Mouse (Mus musculus): ENCODE data around the gene A830031A19Rik.

- TF ChIP-seq CTCF (conservative IDR thresholded peaks at IDR 0.05; ENCODE audit: low read length), result no peak
- TF ChIP-seq POU5F1 (IDR thresholded peaks at IDR 0.05; ENCODE audit: borderline replicate concordance, low read length), result no peak
- no peak for TF ChIP-seq NANOG (IDR thresholded peaks at IDR 0.05; ENCODE audit: borderline replicate concordance, low read length)
Observed at GRCm38 (mm10) chr11:24062495-24063096, 12.3 kb downstream of the A830031A19Rik start.
